Mouse (Mus musculus): ENCODE data around the gene Prr5l. TPM values are rescaled to one million over a fixed set of nuclear protein-coding genes. Genes with fewer than 3 reads are reported as not detected.

The Prr5l gene
- polyA plus RNA-seq, 1 experiment from 2014 or later: 3.8 TPM

DNA sequence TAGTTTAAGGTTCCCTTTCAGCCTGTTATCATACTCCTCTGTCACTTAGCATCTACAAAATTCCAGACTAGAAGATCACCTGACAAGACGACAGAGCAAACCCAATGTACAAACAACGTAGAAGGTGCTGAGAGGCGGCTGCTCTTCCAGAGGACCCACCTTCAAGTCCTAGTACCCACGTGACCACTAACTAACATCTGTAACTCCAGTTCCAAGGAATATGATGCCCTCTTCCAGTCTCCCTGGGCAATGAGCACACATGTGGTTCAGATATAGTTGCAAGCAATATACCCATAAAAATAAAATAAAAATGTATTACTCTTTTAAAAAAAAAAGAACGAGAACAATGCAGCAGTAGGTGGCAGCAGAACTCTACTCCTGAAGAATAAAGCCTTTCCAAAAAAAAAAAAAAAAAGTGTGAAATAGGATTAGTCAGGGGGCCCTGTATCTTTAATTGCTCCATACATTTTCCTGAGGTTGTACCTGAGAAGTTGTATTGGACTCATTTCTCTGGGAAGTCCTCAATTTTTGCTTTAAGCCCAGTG, 176.8 kb downstream of the Prr5l start:
- ChIA-PET CTCF (interaction anchor here (0.7 to 3.3 kb wide), 9 partner anchors 10 to 379 kb away, joined by 3 to 19 read pairs (median 3); no protein-coding TSS in a partner anchor), POLR2A (interaction anchor here (0.6 kb wide), 1 partner anchor 232 kb away, joined by 3 read pairs; no protein-coding TSS in a partner anchor)
- in situ Hi-C loops (cut with MboI; ENCODE audit: low pct_unique_long_range_greater_than_20kb): loop anchor here (5.0 to 25.0 kb wide), 3 partner anchors 166 to 746 kb away; partner anchors contain the start of gene Fjx1
- TF ChIP-seq CTCF (IDR thresholded peaks at IDR 0.05): peak; percentile 52
- ATAC-seq: no peak
- DNase-seq (ENCODE audit: low read depth, low spot score): no peak
- H3K27me3 ChIP-seq: no peaks in the 10 kb centered on the region

DNA sequence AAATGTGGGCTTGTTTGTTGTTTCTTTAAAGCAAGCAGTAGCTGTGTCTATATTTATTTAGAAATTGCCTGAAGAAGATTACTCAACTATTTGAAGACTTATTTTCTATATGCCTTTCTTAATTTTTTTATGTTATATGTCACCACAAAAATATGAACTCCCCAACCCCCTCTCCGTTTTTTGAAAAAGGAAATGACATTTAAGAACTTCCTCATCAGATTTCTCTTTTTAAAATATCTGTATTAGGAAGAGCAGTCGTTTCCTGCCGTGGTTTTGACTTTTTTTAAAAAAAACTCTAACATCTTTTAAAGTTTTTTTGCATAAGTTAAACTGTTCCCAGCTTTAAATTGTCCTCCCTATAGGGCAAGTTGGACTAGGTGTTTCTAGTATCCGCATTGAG, 183.5 kb downstream of the Prr5l start:
- no peaks in the 10 kb centered on the region for H3K27me3 ChIP-seq
- CTCF ChIA-PET: interaction anchor here (1.7 kb wide), 1 partner anchor 172 kb away, joined by 4 read pairs; no protein-coding TSS in a partner anchor
- TF ChIP-seq CTCF (IDR thresholded peaks at IDR 0.05): no peak
- POLR2A ChIA-PET: no interaction called here
- no peak for DNase-seq (ENCODE audit: low read depth, low spot score)
- in situ Hi-C loops (cut with MboI; ENCODE audit: low pct_unique_long_range_greater_than_20kb): no loop called here
- ATAC-seq: no peak

DNA sequence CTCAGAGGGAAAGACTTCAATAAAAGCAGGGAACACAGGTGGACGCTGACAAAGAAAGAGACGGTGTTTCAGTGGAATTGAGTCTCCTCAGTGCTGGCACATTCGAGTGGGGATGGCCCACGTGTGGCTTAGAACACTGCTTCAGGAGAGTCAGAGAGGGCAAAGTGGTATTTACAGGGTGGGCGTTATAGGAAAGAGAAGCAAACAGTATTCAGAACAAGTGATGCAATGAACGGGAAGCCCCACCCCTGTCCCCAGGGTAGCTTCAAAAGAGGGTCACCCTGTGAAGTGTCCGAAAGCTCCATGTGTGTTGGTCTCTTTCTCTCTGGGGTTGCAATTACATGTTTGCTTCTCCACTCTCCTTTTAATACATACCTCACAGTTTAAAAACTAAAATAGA, 187.2 kb downstream of the Prr5l start:
- CTCF ChIA-PET: interaction anchor here (1.2 kb wide), 1 partner anchor 11 kb away, joined by 3 read pairs; no protein-coding TSS in a partner anchor

GRCm38 (mm10) chr2:101693577-101694215, 189.1 kb downstream of the Prr5l start:
- in situ Hi-C loops (cut with MboI; ENCODE audit: low pct_unique_long_range_greater_than_20kb): no loop called here
- POLR2A ChIA-PET: no interaction called here
- DNase-seq (ENCODE audit: low read depth, low spot score) (no peak), ATAC-seq (no peak)
- CTCF ChIA-PET: interaction anchor here (1.2 kb wide), 1 partner anchor 24 kb away, joined by 3 read pairs; no protein-coding TSS in a partner anchor
- peak; percentile 60 for TF ChIP-seq CTCF (IDR thresholded peaks at IDR 0.05)
- H3K27me3 ChIP-seq: no peaks in the 10 kb centered on the region

More for the DNA sequence above, 187.2 kb downstream of the Prr5l start:
- H3K27me3 ChIP-seq: no peaks in the 10 kb centered on the region
- no peak for TF ChIP-seq CTCF (IDR thresholded peaks at IDR 0.05)
- POLR2A ChIA-PET: no interaction called here
- ATAC-seq: no peak
- DNase-seq (ENCODE audit: low read depth, low spot score): no peak
- in situ Hi-C loops (cut with MboI; ENCODE audit: low pct_unique_long_range_greater_than_20kb): no loop called here

GRCm38 (mm10) chr2:101693043-101693442, 189.8 kb downstream of the Prr5l start:
- in situ Hi-C loops (cut with MboI; ENCODE audit: low pct_unique_long_range_greater_than_20kb): no loop called here
- no peaks in the 10 kb centered on the region for H3K27me3 ChIP-seq
- TF ChIP-seq CTCF (IDR thresholded peaks at IDR 0.05): no peak
- CTCF ChIA-PET: interaction anchor here (0.6 to 0.8 kb wide), 2 partner anchors 13 to 30 kb away, joined by 3 to 4 read pairs; no protein-coding TSS in a partner anchor
- POLR2A ChIA-PET: no interaction called here
- DNase-seq (ENCODE audit: low read depth, low spot score) (no peak), ATAC-seq (no peak)

GRCm38 (mm10) chr2:101690252-101690827, 192.5 kb downstream of the Prr5l start:
- TF ChIP-seq CTCF (IDR thresholded peaks at IDR 0.05): no peak
- no peaks in the 10 kb centered on the region for H3K27me3 ChIP-seq
- in situ Hi-C loops (cut with MboI; ENCODE audit: low pct_unique_long_range_greater_than_20kb): no loop called here
- no peak for DNase-seq (ENCODE audit: low read depth, low spot score)
- ATAC-seq: no peak
- CTCF ChIA-PET: no interaction called here
- POLR2A ChIA-PET: no interaction called here

DNA sequence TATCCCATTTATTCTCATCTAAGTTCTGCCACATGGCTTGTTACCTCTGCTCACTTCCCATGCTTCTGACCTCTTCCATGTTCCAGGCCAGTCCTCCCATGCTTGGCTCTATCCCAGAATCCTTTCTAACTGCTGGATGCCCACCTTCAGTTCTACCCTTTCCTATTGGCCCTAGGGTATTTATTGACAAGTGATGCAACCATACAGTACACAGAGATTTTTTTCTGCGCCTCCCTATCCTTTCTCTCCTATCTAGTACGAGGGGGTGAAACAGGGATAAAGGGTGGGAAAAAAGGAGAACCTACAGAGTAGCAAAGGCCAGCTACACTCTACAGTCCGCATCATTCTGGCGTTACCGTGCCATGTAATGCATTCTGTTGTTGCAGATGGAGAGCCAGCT, 194.8 kb downstream of the Prr5l start:
- DNase-seq (ENCODE audit: low read depth, low spot score): no peak
- H3K27me3 ChIP-seq: no peaks in the 10 kb centered on the region
- in situ Hi-C loops (cut with MboI; ENCODE audit: low pct_unique_long_range_greater_than_20kb): no loop called here
- CTCF ChIA-PET: interaction anchor here (0.7 to 1.0 kb wide), 2 partner anchors 9 to 334 kb away, joined by 3 read pairs; no protein-coding TSS in a partner anchor
- ATAC-seq: no peak
- POLR2A ChIA-PET: no interaction called here
- no peak for TF ChIP-seq CTCF (IDR thresholded peaks at IDR 0.05)

GRCm38 (mm10) chr2:101684421-101684820, 198.4 kb downstream of the Prr5l start:
- ATAC-seq: no peak
- POLR2A ChIA-PET: no interaction called here
- CTCF ChIA-PET: interaction anchor here (1.2 kb wide), 1 partner anchor 19 kb away, joined by 3 read pairs; no protein-coding TSS in a partner anchor
- TF ChIP-seq CTCF (IDR thresholded peaks at IDR 0.05): no peak
- H3K27me3 ChIP-seq: no peaks in the 10 kb centered on the region
- DNase-seq (ENCODE audit: low read depth, low spot score): no peak
- in situ Hi-C loops (cut with MboI; ENCODE audit: low pct_unique_long_range_greater_than_20kb): no loop called here

DNA sequence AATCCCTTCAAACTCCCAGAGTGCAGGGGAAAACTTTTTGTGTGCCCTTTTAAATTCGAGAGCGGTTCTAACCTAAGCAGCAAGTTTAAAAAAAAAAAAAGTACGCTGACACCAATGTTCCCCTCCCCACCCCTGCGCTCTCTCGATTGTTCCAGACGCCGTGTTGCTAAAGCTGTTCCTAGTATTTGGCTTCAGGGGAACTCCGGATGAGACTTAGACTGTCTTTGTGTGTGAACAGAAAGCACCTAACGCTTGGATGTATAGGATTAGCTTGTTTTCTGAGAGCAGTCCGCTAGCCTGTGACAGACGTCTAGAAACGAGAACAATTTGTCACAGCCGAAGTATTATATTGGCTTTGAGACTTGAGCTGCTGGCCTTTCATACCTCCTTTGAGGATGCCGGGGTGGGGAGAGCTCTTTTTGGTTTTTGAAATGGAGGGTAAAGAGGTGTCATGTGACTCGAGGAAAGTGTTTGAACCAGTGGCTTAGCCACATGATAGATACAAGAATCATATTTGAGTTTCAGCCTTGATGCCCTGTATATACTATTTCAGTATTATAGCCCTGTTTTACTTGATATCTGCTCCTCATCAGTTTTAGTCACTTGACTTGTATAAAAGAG, 203.6 kb downstream of the Prr5l start:
- DNase-seq (ENCODE audit: low read depth, low spot score): no peak
- POLR2A ChIA-PET: interaction anchor here (0.7 kb wide), 1 partner anchor 296 kb away, joined by 3 read pairs; no protein-coding TSS in a partner anchor
- peaks cover 9% of the 10 kb centered on the region for H3K27me3 ChIP-seq
- CTCF ChIA-PET: interaction anchor here (0.7 to 3.1 kb wide), 2 partner anchors 9 to 13 kb away, joined by 3 to 10 read pairs; no protein-coding TSS in a partner anchor
- TF ChIP-seq CTCF (IDR thresholded peaks at IDR 0.05): no peak
- ATAC-seq: no peak
- in situ Hi-C loops (cut with MboI; ENCODE audit: low pct_unique_long_range_greater_than_20kb): no loop called here

GRCm38 (mm10) chr2:101678236-101679021, 204.4 kb downstream of the Prr5l start, which contains the start of gene Traf6:
TSS of gene Traf6 (plus strand) at chr2:101678429.
- ATAC-seq (peak; percentile 98), DNase-seq (ENCODE audit: low read depth, low spot score) (no peak)
- in situ Hi-C loops (cut with MboI; ENCODE audit: low pct_unique_long_range_greater_than_20kb): no loop called here
- POLR2A ChIA-PET: interaction anchor here (0.7 kb wide), 1 partner anchor 295 kb away, joined by 3 read pairs; no protein-coding TSS in a partner anchor
- TF ChIP-seq CTCF (IDR thresholded peaks at IDR 0.05): peak; percentile 98
- CTCF ChIA-PET: interaction anchor here (3.1 kb wide), 1 partner anchor 12 kb away, joined by 10 read pairs; no protein-coding TSS in a partner anchor
- H3K27me3 ChIP-seq: peaks cover 15% of the 10 kb centered on the region
